Mouse (Mus musculus) lung, embryonic 14.5 days (tissue): Measurements from ENCODE around the gene Fcrl6. TPM values are rescaled to one million over a fixed set of nuclear protein-coding genes. Genes with fewer than 3 reads are reported as not detected.

Experiments used
- ATAC-seq: fragments of 200-750 bp; cut with Nextera tagmentation; 2 replicates; pipeline ENCODE4 v1.8.0; 2017; ENCODE audit warnings: mild to moderate bottlenecking, moderate TSS enrichment, moderate library complexity; ENCODE audit not compliant: insufficient read depth
- DNase-seq: peaks from one replicate; pipeline ENCODE4 v3.0.0-alpha.2; 2015
- H3K27ac ChIP-seq: fragments of 300-500 bp; sonication (generic); 2 replicates; pipeline ENCODE4 v1.5.1; 2014; ENCODE audit warnings: low read depth, mild to moderate bottlenecking, moderate library complexity
- H3K27me3 ChIP-seq: fragments of 300-500 bp; sonication (generic); 2 replicates; pipeline ENCODE4 v1.6.1; 2014; ENCODE audit warnings: low read length, control low read depth; ENCODE audit not compliant: insufficient read depth
- H3K36me3 ChIP-seq: fragments of 300-500 bp; sonication (generic); 2 replicates; pipeline ENCODE4 v1.6.1; 2014; ENCODE audit warnings: control low read depth; ENCODE audit not compliant: insufficient read depth
- H3K4me1 ChIP-seq: fragments of 300-500 bp; sonication (generic); 2 replicates; pipeline ENCODE4 v1.6.1; 2014; ENCODE audit warnings: antibody characterized with exemption, control low read depth; ENCODE audit not compliant: insufficient read depth
- H3K4me2 ChIP-seq: fragments of 300-500 bp; sonication (generic); 2 replicates; pipeline ENCODE4 v1.6.1; 2014; ENCODE audit warnings: mild to moderate bottlenecking
- H3K4me3 ChIP-seq: fragments of 300-500 bp; sonication (generic); 2 replicates; pipeline ENCODE4 v1.5.1; 2014; ENCODE audit warnings: low read depth, low read length
- H3K9ac ChIP-seq: fragments of 300-500 bp; sonication (generic); 2 replicates; pipeline ENCODE4 v1.6.1; 2014
- H3K9me3 ChIP-seq: fragments of 300-500 bp; sonication (generic); 2 replicates; pipeline ENCODE4 v1.6.1; 2016; ENCODE audit warnings: low read depth, low read length, control low read depth
- CTCF ChIP-seq: IDR thresholded peaks from 2 replicates; pipeline ENCODE4 v1.5.1; 2016; ENCODE audit warnings: antibody characterized with exemption, low read depth
- WGBS: fragments of 180-500 bp; shearing (Covaris S2); extraction: QIAGEN DNeasy Blood & Tissue Kit; methylation state at CpG from one replicate; pipeline ENCODE4 v1.1.7; 2014; 5-methylcytosine and 5-hydroxymethylcytosine counted together
- polyA plus RNA-seq: library from polyadenylated mRNA; unstranded; fragments of >200 nt; fragmentation: Nextera tagmentation; extraction: Ambion mirVana; gene quantifications from 2 replicates; pipeline ENCODE4 v1.2.1, GENCODE M21; 2014

The Fcrl6 gene
- polyA plus RNA-seq: not detected in 2 replicates

- no peak within 1 kb of the TSS for H3K9ac ChIP-seq
- no peak for ATAC-seq
- no peaks in the 10 kb centered on the region for H3K9me3 ChIP-seq
- no peak within 1 kb of the TSS for H3K4me2 ChIP-seq
- TF ChIP-seq CTCF: no peak
- H3K4me1 ChIP-seq: no peaks in the 10 kb centered on the region
- no peaks in the 10 kb centered on the region for H3K36me3 ChIP-seq
- no peaks in the 10 kb centered on the region for H3K27me3 ChIP-seq
- H3K27ac ChIP-seq: no peak within 1 kb of the TSS
- no peak within 1 kb of the TSS for H3K4me3 ChIP-seq
- WGBS: 52% methylated on average over 1 of the region's 1 CpGs
- DNase-seq: no peak
These were observed at the start of gene Fcrl6 for GRCm38 (mm10) chr1:172602326-172602725. TSS of gene Fcrl6 (minus strand) at chr1:172602551.

- WGBS: 57% methylated on average over 10 of the region's 10 CpGs
- ATAC-seq (no peak), DNase-seq (no peak)
- Histone ChIP-seq H3K9ac (no peak overlapping the region), H3K27me3 (no peaks in the 10 kb centered on the region), H3K4me3 (no peak overlapping the region), H3K27ac (no peak overlapping the region), H3K4me1 (no peaks in the 10 kb centered on the region), H3K4me2 (no peak overlapping the region), H3K36me3 (no peaks in the 10 kb centered on the region), H3K9me3 (no peaks in the 10 kb centered on the region)
- no peak for TF ChIP-seq CTCF
These were observed 49.1 kb upstream of the Fcrl6 start for GRCm38 (mm10) chr1:172651288-172651987.

GRCm38 (mm10) chr1:172650519-172651287 is 48.4 kb upstream of the Fcrl6 start:
- DNase-seq (peak; percentile 26), ATAC-seq (no peak)
- H3K36me3 ChIP-seq: no peaks in the 10 kb centered on the region
- no peaks in the 10 kb centered on the region for H3K27me3 ChIP-seq
- no peak overlapping the region for H3K4me2 ChIP-seq
- H3K9me3 ChIP-seq: no peaks in the 10 kb centered on the region
- 59% methylated on average over 8 of the region's 8 CpGs for WGBS
- no peak overlapping the region for H3K27ac ChIP-seq
- peak; percentile 46 for TF ChIP-seq CTCF
- no peak overlapping the region for H3K9ac ChIP-seq
- H3K4me1 ChIP-seq: no peaks in the 10 kb centered on the region
- no peak overlapping the region for H3K4me3 ChIP-seq

GRCm38 (mm10) chr1:172649396-172649795 is 47.0 kb upstream of the Fcrl6 start:
- no peaks in the 10 kb centered on the region for H3K27me3 ChIP-seq
- H3K4me3 ChIP-seq: no peak overlapping the region
- H3K4me2 ChIP-seq: no peak overlapping the region
- 70% methylated on average over 9 of the region's 9 CpGs for WGBS
- no peaks in the 10 kb centered on the region for H3K4me1 ChIP-seq
- ATAC-seq: no peak
- no peak for DNase-seq
- no peak for TF ChIP-seq CTCF
- H3K9me3 ChIP-seq: no peaks in the 10 kb centered on the region
- H3K27ac ChIP-seq: no peak overlapping the region
- no peaks in the 10 kb centered on the region for H3K36me3 ChIP-seq
- H3K9ac ChIP-seq: no peak overlapping the region

GRCm38 (mm10) chr1:172647236-172647635 is 44.9 kb upstream of the Fcrl6 start:
- 54% methylated on average over 4 of the region's 4 CpGs for WGBS
- no peak overlapping the region for H3K9ac ChIP-seq
- TF ChIP-seq CTCF: no peak
- DNase-seq (no peak), ATAC-seq (no peak)
- H3K27me3 ChIP-seq: no peaks in the 10 kb centered on the region
- no peaks in the 10 kb centered on the region for H3K9me3 ChIP-seq
- no peak overlapping the region for H3K27ac ChIP-seq
- no peak overlapping the region for H3K4me2 ChIP-seq
- no peak overlapping the region for H3K4me3 ChIP-seq
- no peaks in the 10 kb centered on the region for H3K4me1 ChIP-seq
- no peaks in the 10 kb centered on the region for H3K36me3 ChIP-seq

GRCm38 (mm10) chr1:172638781-172639180 is 36.4 kb upstream of the Fcrl6 start:
- TF ChIP-seq CTCF: no peak
- WGBS: 20% methylated on average over 2 of the region's 2 CpGs
- Histone ChIP-seq H3K27me3 (no peaks in the 10 kb centered on the region), H3K9me3 (no peaks in the 10 kb centered on the region), H3K4me1 (no peaks in the 10 kb centered on the region), H3K27ac (no peak overlapping the region), H3K4me2 (no peak overlapping the region), H3K36me3 (no peaks in the 10 kb centered on the region), H3K4me3 (no peak overlapping the region), H3K9ac (no peak overlapping the region)
- no peak for DNase-seq
- ATAC-seq: peak; percentile 45; the same call in 1 of the 2 replicates

- H3K9me3 ChIP-seq: no peaks in the 10 kb centered on the region
- no peak overlapping the region for H3K9ac ChIP-seq
- no peak overlapping the region for H3K27ac ChIP-seq
- DNase-seq: peak; percentile 61
- no peaks in the 10 kb centered on the region for H3K27me3 ChIP-seq
- WGBS: 44% methylated on average over 4 of the region's 4 CpGs
- no peak overlapping the region for H3K4me3 ChIP-seq
- H3K4me2 ChIP-seq: no peak overlapping the region
- no peaks in the 10 kb centered on the region for H3K4me1 ChIP-seq
- ATAC-seq: no peak
- TF ChIP-seq CTCF: no peak
- no peaks in the 10 kb centered on the region for H3K36me3 ChIP-seq
These were observed 35.5 kb upstream of the Fcrl6 start for GRCm38 (mm10) chr1:172637801-172638200.
